Mouse (Mus musculus) cerebellum, adult 18-20 months (tissue): ENCODE measurements around the gene Fbln7.

Experiments used
- DNase-seq, 2 experiments: peaks; one replicate each; pipeline ENCODE4 v3.0.0; 2021

Gene Fbln7

GRCm38 (mm10) chr2:128875526-128875925, 12.7 kb downstream of the Fbln7 start:
- no peak for DNase-seq

GRCm38 (mm10) chr2:128881236-128881635, 18.5 kb downstream of the Fbln7 start:
- no peak for DNase-seq

GRCm38 (mm10) chr2:128885225-128885811, 22.5 kb downstream of the Fbln7 start:
- DNase-seq: no peak

- DNase-seq: no peak
These were observed 25.2 kb downstream of the Fbln7 start for GRCm38 (mm10) chr2:128887866-128888550.

- DNase-seq: no peak
These were observed 28.0 kb downstream of the Fbln7 start for GRCm38 (mm10) chr2:128890661-128891335.

- peak; percentile 45 to 59 for DNase-seq
These were observed 29.5 kb downstream of the Fbln7 start for GRCm38 (mm10) chr2:128892180-128892721.

- no peak for DNase-seq
These were observed 40.1 kb downstream of the Fbln7 start for GRCm38 (mm10) chr2:128902843-128903242.

GRCm38 (mm10) chr2:128903661-128904060, 40.9 kb downstream of the Fbln7 start:
- DNase-seq: no peak

GRCm38 (mm10) chr2:128914978-128915377, 52.2 kb downstream of the Fbln7 start:
- DNase-seq: no peak

GRCm38 (mm10) chr2:128916528-128916927, 53.7 kb downstream of the Fbln7 start:
- DNase-seq: no peak

GRCm38 (mm10) chr2:128924799-128925198, 62.0 kb downstream of the Fbln7 start:
- DNase-seq: no peak

GRCm38 (mm10) chr2:128928446-128928845, 65.7 kb downstream of the Fbln7 start:
- DNase-seq: no peak

- DNase-seq: no peak
These were observed 67.9 kb downstream of the Fbln7 start for GRCm38 (mm10) chr2:128930704-128931103.

GRCm38 (mm10) chr2:128936256-128936655, 73.5 kb downstream of the Fbln7 start:
- DNase-seq: no peak

- DNase-seq: peak; percentile 97 to 98
These were observed 81.1 kb downstream of the Fbln7 start, which contains the start of gene Zc3h8 for GRCm38 (mm10) chr2:128943538-128944528. Gene Zc3h8, minus strand, starts transcription at chr2:128944077.
